Mouse (Mus musculus): ENCODE measurements around the gene Hcn1.

GRCm38 (mm10) chr13:117827628-117828027, 225.5 kb downstream of the Hcn1 start:
- TF ChIP-seq CTCF (conservative IDR thresholded peaks at IDR 0.05; ENCODE audit: low read length) (no peak), NANOG (IDR thresholded peaks at IDR 0.05; ENCODE audit: borderline replicate concordance, low read length) (no peak)

Measured in E14TG2a.4 (cell line).